Mouse (Mus musculus) neutrophil, adult 59 days (primary cell): ENCODE measurements around the gene Sfr1. TPM values are rescaled to one million over a fixed set of nuclear protein-coding genes. Genes with fewer than 3 reads are reported as not detected.

Experiments used
- total RNA-seq, 2 experiments: library from RNA; stranded (reverse); gene quantifications; 1 replicate in 1 of 2; 2 replicates in 1 of 2; pipeline ENCODE4 v1.2.4; 2023

The Sfr1 gene
- 10 to 100 TPM; 59.7 to 61.5 TPM for total RNA-seq

DNA sequence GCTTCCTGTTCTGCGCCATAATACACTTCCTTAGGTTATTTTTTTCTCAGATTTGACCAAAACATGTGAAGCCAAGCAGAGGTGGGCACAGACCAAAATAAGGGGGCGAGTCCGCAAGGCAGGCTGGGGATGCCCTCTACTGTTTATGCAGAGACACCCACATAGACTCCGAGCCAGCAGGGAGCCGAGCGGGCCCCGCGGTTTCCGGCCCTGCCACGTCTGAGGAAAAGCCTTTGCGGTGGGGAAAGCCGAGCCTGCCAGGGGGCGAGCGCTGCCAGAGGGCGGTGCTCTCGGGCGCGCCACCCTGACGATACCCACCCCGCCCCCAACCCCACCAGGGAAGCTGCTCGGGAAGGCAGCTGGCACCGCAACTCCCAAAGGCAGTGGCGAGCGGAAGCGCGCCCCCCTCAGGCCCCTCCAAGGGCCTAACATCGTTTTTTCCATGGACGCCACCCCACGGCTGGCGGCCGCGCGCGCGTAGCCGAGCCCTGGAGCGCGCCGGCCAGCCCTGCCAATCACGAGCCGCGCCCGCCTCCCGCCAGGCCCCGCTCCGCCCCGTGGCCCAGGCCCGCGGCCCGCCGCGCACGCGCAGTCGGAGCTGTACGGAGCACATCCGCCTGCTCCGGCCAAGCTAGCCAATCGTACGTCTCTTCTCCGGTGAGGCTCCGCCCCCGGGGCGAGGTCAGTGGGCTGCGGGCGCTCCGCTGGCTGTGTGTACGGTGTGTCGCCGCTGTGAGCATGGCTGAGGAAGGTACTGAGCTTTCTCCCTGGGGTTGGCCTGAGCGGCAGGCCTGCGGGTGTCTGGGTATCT, at the start of gene Sfr1:
TSS of gene Sfr1 (plus strand) at position 612 of the 811 bp plus-strand sequence.

DNA sequence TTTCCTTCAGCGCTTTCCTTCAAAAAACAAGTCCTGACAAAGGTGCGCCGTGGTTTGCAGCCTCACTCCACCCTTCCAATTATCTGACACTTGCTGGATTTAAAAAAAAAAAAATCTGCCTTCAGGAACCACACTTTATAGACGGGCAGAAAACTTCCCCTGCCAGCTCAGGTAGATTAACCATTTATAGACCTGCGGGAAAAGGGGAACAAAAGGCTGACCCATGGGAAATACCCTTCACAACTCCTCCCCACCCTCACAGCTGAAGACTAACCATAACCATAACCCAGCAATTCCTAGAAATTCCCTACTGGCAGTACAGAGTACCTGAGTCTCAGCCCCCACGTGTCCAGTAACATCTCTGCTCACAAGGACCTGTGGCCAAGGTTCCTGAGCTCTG, 39.5 kb upstream of the Sfr1 start, which contains the start of gene Col17a1:
TSS of gene Col17a1 (minus strand) at position 101 of the 400 bp plus-strand sequence.

Other genes starting within 250 kb of the Sfr1 start
- gene Stn1, start 194.2 kb upstream of the Sfr1 start, total RNA-seq, result 10 to 100 TPM; 22.1 to 23.6 TPM
- gene Slk, start 152.0 kb upstream of the Sfr1 start, total RNA-seq, result 100 to 1,000 TPM; 102 to 108 TPM
- gene Col17a1, start 39.6 kb upstream of the Sfr1 start, total RNA-seq, result not detected
- 10 to 100 TPM; 51.6 to 69.0 TPM for gene Gsto1, start 123.3 kb downstream of the Sfr1 start, total RNA-seq
- gene Gsto2, start 133.9 kb downstream of the Sfr1 start, total RNA-seq, result not detected
- gene Cfap43, start 187.6 kb downstream of the Sfr1 start, total RNA-seq, result under 1 TPM in 1 of 2 experiments, not detected in 1; 0.18 TPM
- gene Itprip, start 187.6 kb downstream of the Sfr1 start, total RNA-seq, result 100 to 1,000 TPM; 198 to 244 TPM
- gene Cfap58, start 206.0 kb downstream of the Sfr1 start, total RNA-seq, result not detected